Mouse (Mus musculus): ENCODE results near the gene A930018P22Rik. TPM values are rescaled to one million over a fixed set of nuclear protein-coding genes. Genes with fewer than 3 reads are reported as not detected.
"Not testable (repeated sequence)": the region's sequence is repeated elsewhere in the genome, so short reads cannot be mapped to it uniquely, and the experiment has no call there.

A930018P22Rik gene
- polyA plus RNA-seq, 1 experiment from 2014 or later: 0.48 TPM

DNA sequence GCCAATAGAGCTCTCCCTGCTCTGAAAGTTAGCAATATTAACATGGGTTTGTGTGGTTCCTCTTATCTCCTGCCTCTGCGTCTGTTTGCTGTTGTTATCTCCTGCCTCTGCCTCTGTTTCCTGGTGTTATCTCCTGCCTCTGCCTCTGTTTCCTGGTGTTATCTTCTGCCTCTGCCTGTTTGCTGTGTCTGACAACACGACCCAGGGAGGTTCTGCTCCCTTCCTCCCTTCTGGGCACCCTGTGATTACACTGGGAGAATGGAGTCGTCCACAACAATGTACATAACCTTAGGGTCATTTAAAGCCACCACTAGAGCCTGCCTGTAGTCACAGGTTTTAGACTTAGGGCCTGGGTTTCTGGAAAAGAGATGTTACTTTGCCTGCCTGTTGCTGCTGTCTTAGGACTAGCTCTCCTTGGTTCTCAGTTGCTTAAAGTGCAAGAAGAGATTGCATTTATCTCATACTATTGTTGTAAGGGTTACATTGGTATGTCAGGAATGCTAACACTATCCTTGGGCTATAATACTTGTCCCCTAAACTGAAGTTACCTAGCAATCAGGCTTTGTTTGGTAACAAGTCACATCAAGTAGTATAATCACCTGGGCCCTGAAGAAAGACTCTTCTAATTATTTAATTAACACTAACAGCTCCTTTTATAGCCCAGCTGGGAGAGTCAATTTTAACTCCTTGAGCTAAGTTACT, 23.9 kb upstream of the A930018P22Rik start:
- Histone ChIP-seq H3K36me3 (peaks cover 13% of the 10 kb centered on the region; the same call in 1 of the 2 replicates), H3K4me3 (replicated peaks) (peak overlapping the region; percentile 72), H3K9ac (peak overlapping the region; percentile 61), H3K9me3 (replicated peaks) (no peaks in the 10 kb centered on the region), H3K27me3 (no peaks in the 10 kb centered on the region), H3K27ac (peak overlapping the region; percentile 97), H3K4me1 (replicated peaks) (peaks cover 87% of the 10 kb centered on the region), H3K4me2 (peak overlapping the region; percentile 75)
- DNase-seq: peak; percentile 60
- peak; percentile 90 for ATAC-seq (ENCODE audit: low read depth)
- 0% methylated on average over 3 of the region's 3 CpGs for WGBS (ENCODE audit: insufficient replicate concordance)

DNA sequence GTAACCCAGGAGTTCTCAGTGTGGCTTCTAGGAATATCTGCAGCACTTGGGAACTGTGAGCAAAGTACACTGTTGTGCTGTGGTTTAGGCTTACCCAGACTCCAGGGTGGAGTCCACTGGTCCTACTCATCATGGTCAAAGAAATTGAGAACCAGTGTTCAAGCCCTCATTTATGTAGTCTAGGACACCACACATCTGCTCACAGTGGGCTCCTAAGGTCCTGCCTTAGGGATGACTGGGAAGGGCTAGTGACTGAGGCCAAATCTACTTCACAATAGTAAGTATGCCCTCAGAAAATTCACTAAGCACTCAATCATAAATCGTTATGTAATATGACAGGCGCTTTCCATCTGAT, 23.4 kb upstream of the A930018P22Rik start:
- peak overlapping the region; percentile 61 for H3K9ac ChIP-seq
- peaks cover 16% of the 10 kb centered on the region for H3K36me3 ChIP-seq
- H3K9me3 ChIP-seq (replicated peaks): no peaks in the 10 kb centered on the region
- peak overlapping the region; percentile 97 for H3K27ac ChIP-seq
- H3K27me3 ChIP-seq: no peaks in the 10 kb centered on the region
- peaks cover 87% of the 10 kb centered on the region for H3K4me1 ChIP-seq (replicated peaks)
- no peak for ATAC-seq (ENCODE audit: low read depth)
- peak overlapping the region; percentile 72 for H3K4me3 ChIP-seq (replicated peaks)
- peak overlapping the region; percentile 75 for H3K4me2 ChIP-seq
- 82% methylated on average over 2 of the region's 2 CpGs for WGBS (ENCODE audit: insufficient replicate concordance)
- no peak for DNase-seq

DNA sequence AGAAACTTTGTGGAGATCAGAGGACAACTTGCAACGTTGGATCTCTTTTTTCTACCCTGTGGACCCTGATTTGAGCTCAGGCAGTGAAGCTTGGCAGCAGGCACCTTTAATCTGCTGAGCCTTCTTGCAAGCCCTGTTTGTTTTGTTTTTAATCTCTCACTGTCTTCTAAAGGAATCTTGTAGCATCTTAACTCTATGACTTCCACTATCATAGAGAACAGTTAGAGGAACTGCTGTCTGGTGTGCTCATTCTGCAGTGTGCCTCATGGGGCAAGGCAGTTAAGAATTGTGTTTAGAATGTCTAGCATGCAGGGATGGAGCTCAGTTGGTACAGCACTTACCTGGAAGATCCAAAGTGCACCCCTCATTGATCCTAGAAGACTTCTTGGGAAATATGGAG, 22.6 kb upstream of the A930018P22Rik start:
- peak overlapping the region; percentile 63 for H3K9ac ChIP-seq
- ATAC-seq (ENCODE audit: low read depth): no peak
- H3K27ac ChIP-seq: peak overlapping the region; percentile 97
- H3K4me1 ChIP-seq (replicated peaks): peaks cover 90% of the 10 kb centered on the region
- peak overlapping the region; percentile 8 for H3K4me3 ChIP-seq (replicated peaks)
- no peak for DNase-seq
- peaks cover 23% of the 10 kb centered on the region for H3K36me3 ChIP-seq
- 37% methylated on average over 1 of the region's 1 CpGs for WGBS (ENCODE audit: insufficient replicate concordance)
- H3K9me3 ChIP-seq (replicated peaks): no peaks in the 10 kb centered on the region
- peak overlapping the region; percentile 75 for H3K4me2 ChIP-seq
- H3K27me3 ChIP-seq: no peaks in the 10 kb centered on the region

DNA sequence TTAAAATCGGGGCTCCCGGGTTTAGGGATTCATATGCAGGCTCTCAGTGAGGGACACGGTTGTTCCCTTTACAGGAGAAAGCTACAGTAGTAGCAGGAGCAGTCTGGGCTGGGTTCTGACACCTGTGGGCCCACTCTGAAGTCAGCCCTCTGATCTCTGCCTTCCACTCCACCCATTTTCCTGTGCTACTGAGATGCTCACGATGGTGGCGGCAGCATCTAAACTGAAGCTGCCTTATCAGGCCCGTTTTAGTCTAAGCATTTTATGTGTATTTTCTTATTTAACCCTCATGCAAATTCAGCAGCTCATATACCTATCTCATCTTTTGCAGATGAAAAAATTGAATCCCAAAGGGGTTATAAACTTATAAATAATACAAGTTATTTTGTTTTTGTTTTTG, 17.8 kb upstream of the A930018P22Rik start:
- ATAC-seq (ENCODE audit: low read depth) (no peak), DNase-seq (no peak)
- Histone ChIP-seq H3K9me3 (replicated peaks) (no peaks in the 10 kb centered on the region), H3K9ac (no peak overlapping the region), H3K4me1 (replicated peaks) (peaks cover 87% of the 10 kb centered on the region), H3K4me3 (replicated peaks) (no peak overlapping the region), H3K36me3 (peaks cover 45% of the 10 kb centered on the region), H3K27me3 (no peaks in the 10 kb centered on the region), H3K27ac (no peak overlapping the region), H3K4me2 (no peak overlapping the region)
- WGBS (ENCODE audit: insufficient replicate concordance): 71% methylated on average over 6 of the region's 6 CpGs

GRCm38 (mm10) chr2:104109021-104109420, 13.5 kb upstream of the A930018P22Rik start:
- Histone ChIP-seq H3K9ac (0 out of 2 replicates have a peak overlapping the region, but pooled peaks have one; percentile 43), H3K27ac (peak overlapping the region; percentile 59; the same call in 1 of the 2 replicates), H3K4me1 (replicated peaks) (peaks cover 55% of the 10 kb centered on the region), H3K36me3 (peaks cover 55% of the 10 kb centered on the region)
- H3K4me2 ChIP-seq; DNase-seq; ATAC-seq (ENCODE audit: low read depth); H3K27me3 ChIP-seq; H3K9me3 ChIP-seq (replicated peaks); H3K4me3 ChIP-seq (replicated peaks): not testable (repeated sequence)
- WGBS (ENCODE audit: insufficient replicate concordance): 81% methylated on average over 2 of the region's 2 CpGs

GRCm38 (mm10) chr2:104109528-104109927, 13.0 kb upstream of the A930018P22Rik start:
- H3K4me3 ChIP-seq (replicated peaks): no peak overlapping the region
- H3K27ac ChIP-seq: peak overlapping the region; percentile 59; the same call in 1 of the 2 replicates
- WGBS (ENCODE audit: insufficient replicate concordance): 17% methylated on average over 2 of the region's 2 CpGs
- H3K4me2 ChIP-seq: no peak overlapping the region
- no peaks in the 10 kb centered on the region for H3K27me3 ChIP-seq
- DNase-seq: no peak
- peak overlapping the region; percentile 43; the same call in 1 of the 2 replicates for H3K9ac ChIP-seq
- H3K9me3 ChIP-seq (replicated peaks): no peaks in the 10 kb centered on the region
- H3K36me3 ChIP-seq: peaks cover 54% of the 10 kb centered on the region
- ATAC-seq (ENCODE audit: low read depth): peak; percentile 49
- H3K4me1 ChIP-seq (replicated peaks): peaks cover 51% of the 10 kb centered on the region

- WGBS (ENCODE audit: insufficient replicate concordance): 72% methylated on average over 4 of the region's 4 CpGs
- H3K4me1 ChIP-seq (replicated peaks): peaks cover 48% of the 10 kb centered on the region
- no peak overlapping the region for H3K4me3 ChIP-seq (replicated peaks)
- no peaks in the 10 kb centered on the region for H3K27me3 ChIP-seq
- DNase-seq (no peak), ATAC-seq (ENCODE audit: low read depth) (no peak)
- no peak overlapping the region for H3K9ac ChIP-seq
- H3K36me3 ChIP-seq: peaks cover 55% of the 10 kb centered on the region
- no peaks in the 10 kb centered on the region for H3K9me3 ChIP-seq (replicated peaks)
- no peak overlapping the region for H3K4me2 ChIP-seq
- H3K27ac ChIP-seq: peak overlapping the region; percentile 59
These were observed 12.5 kb upstream of the A930018P22Rik start for GRCm38 (mm10) chr2:104110031-104110430.

GRCm38 (mm10) chr2:104111170-104111797, 11.3 kb upstream of the A930018P22Rik start:
- WGBS (ENCODE audit: insufficient replicate concordance): no CpG with 5 or more reads among the region's 1 CpGs
- H3K27ac ChIP-seq; H3K4me2 ChIP-seq; H3K27me3 ChIP-seq; ATAC-seq (ENCODE audit: low read depth); H3K9me3 ChIP-seq (replicated peaks); H3K4me3 ChIP-seq (replicated peaks); DNase-seq; H3K9ac ChIP-seq: not testable (repeated sequence)
- peaks cover 42% of the 10 kb centered on the region for H3K4me1 ChIP-seq (replicated peaks)
- peaks cover 48% of the 10 kb centered on the region for H3K36me3 ChIP-seq

- H3K27ac ChIP-seq: not testable (repeated sequence)
These were observed 9.0 kb upstream of the A930018P22Rik start for GRCm38 (mm10) chr2:104113563-104113962.

GRCm38 (mm10) chr2:104114898-104115297, 7.7 kb upstream of the A930018P22Rik start:
- ATAC-seq (ENCODE audit: low read depth) (no peak), DNase-seq (no peak)
- no peaks in the 10 kb centered on the region for H3K9me3 ChIP-seq (replicated peaks)
- H3K4me1 ChIP-seq (replicated peaks): peaks cover 37% of the 10 kb centered on the region
- 84% methylated on average over 3 of the region's 3 CpGs for WGBS (ENCODE audit: insufficient replicate concordance)
- H3K4me2 ChIP-seq: no peak overlapping the region
- H3K27ac ChIP-seq: no peak overlapping the region
- H3K27me3 ChIP-seq: no peaks in the 10 kb centered on the region
- no peak overlapping the region for H3K9ac ChIP-seq
- peaks cover 47% of the 10 kb centered on the region for H3K36me3 ChIP-seq
- no peak overlapping the region for H3K4me3 ChIP-seq (replicated peaks)

More at GRCm38 (mm10) chr2:104113563-104113962, 9.0 kb upstream of the A930018P22Rik start:
- H3K9me3 ChIP-seq (replicated peaks); DNase-seq; H3K4me3 ChIP-seq (replicated peaks); H3K27me3 ChIP-seq; H3K9ac ChIP-seq; H3K4me2 ChIP-seq: not testable (repeated sequence)
- peaks cover 51% of the 10 kb centered on the region for H3K36me3 ChIP-seq
- ATAC-seq (ENCODE audit: low read depth): peak; percentile 69
- H3K4me1 ChIP-seq (replicated peaks): peaks cover 34% of the 10 kb centered on the region

DNA sequence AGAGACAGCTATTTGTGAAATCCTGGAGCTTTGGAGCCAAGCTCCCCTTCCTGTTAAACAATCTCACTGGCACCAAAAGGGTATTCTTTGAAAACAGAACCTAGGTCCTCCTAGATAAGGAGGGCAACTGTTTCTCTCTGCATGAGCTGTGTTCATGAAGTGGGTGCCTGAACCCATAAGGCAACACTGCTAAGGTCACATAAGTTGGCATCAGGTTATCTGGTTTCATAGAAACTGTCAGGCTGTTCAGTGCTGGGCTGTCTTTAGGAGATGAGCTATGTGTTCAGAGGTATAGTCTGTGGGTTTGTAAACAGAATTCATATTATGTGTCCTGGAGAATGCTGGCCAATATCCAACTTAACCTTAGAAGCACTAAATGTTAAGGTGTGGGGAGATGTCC, 5.4 kb upstream of the A930018P22Rik start:
- ATAC-seq (ENCODE audit: low read depth); H3K27me3 ChIP-seq; DNase-seq; H3K9me3 ChIP-seq (replicated peaks); H3K4me3 ChIP-seq (replicated peaks); H3K9ac ChIP-seq; H3K4me2 ChIP-seq: not testable (repeated sequence)
- Histone ChIP-seq H3K27ac (peak overlapping the region; percentile 62; the same call in 1 of the 2 replicates), H3K36me3 (peaks cover 36% of the 10 kb centered on the region), H3K4me1 (replicated peaks) (peaks cover 56% of the 10 kb centered on the region)

All from liver, embryonic 13.5 days (tissue).